Mouse (Mus musculus) cerebellum, postnatal 4 days (tissue): ENCODE data around the gene Flt3.
A peak's percentile ranks its signal among the peaks of the same experiment; 100 is the strongest.

ENCODE experiments used
- DNase-seq, 2 experiments: peaks; one replicate each; pipeline ENCODE4 v3.0.0; 2022; ENCODE audit warnings: low spot score in 2 of 2, mixed read lengths in 1 of 2

Gene Flt3

DNA sequence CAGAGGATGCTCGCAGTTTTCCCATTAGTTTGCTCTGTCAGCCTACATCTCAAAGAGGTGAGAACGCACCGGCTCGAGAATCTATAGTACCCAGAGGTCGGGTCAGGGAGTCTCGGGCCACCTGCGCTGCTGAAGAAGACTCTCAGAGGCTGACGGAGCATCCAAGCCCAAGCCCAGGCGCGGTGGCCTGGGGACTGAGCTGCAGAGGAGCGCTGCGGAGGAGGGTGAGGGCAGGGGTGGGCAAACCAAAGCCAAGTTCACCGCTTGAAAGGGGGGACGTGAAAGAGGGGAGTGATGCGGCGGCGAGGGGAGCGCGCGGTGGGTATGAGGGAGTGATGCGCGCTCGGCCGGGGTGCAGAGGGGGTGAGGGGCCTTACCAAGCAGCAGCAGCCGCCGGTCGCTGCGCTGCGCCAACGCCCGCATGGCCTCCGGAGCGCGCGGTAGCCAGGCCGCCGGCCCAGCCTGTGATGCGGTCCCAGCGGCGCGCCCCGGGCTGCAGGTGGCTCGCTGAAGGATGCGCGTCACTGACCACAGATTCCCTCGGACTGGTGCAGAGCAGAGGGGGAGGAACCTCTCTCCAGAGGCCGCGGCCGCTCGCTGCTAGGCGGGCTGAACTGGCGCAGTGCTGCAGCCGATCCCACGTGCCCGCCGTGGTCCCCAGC lies at the start of gene Flt3:
Gene Flt3 (minus strand): TSS at position 647 of the 662 bp plus-strand sequence.
- no peak for DNase-seq

DNA sequence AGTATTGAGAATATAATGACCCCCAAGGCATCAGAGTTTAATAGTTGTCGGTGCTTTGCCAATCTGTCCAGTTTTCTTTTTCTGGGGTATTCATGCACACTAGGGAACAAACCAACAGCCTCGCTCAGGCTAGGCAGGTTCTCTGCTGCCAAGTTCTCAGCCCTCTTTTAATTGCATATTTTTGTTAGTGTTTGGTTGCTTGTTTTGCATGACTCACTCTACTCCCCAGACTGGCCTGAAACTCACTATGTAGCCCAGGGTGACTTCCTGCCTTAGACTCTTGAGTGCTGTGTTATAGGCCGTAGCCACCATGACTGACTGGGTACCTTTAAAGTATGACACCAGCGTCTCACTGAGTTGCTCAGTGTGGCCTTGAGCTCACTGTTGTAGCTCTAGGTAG lies 48.6 kb upstream of the Flt3 start:
- DNase-seq = no peak

DNA sequence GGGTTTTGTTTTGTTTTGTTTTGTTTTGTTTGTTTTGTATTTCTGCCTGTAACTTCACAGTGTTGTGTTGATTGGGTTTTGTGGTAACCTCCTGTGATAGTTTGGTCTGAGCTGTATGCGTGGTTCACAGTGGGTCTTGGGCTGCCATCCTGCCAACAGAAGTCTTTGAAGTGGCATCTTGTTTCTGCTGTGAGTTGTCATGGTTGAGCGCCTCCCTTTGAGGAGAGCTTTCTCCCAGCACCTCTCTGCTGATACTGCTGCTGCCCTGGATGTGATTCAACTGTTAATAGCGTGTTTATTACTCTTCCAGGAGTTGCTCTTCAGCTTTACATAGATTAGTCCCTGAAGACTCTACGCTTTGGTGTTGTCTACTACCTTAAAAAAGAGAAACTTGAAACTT lies 48.2 kb upstream of the Flt3 start:
- no peak for DNase-seq

DNA sequence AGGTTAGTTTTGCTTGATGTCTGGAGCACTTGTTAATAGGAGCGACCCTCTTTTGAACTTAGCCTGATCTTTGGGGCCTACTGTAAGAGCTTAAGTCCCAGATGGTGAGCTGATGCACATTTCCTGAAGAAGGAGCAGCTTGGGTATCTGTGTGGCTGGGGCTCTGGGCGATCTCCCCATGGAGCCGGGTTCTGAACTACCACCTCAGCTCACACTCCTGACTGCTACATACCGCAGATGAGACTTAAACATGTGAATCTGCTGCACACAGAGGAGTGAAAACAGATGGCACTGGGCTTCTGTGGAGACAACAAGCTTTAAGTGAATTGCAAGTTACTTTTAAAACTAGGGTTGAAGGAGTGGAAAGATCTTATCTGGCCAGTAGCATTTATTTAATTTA lies 45.0 kb upstream of the Flt3 start:
- no peak for DNase-seq

DNA sequence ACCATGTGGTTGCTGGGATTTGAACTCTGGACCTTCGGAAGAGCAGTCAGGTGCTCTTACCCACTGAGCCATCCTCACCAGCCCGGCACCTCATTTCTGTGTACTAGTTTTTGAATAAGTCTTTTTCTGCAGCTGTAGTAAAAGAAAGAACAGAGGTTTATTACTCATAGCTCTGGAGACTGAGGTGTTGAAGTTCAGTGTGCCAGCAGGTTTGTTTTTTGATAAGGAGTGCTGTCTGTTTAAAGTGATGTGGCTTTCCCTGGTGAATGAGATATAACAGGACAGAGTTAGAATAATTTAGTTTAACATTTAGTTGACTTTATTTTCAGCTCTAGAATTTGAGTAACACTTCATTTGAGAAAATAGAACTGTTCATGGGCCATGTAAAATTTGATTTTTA lies 44.5 kb upstream of the Flt3 start:
- DNase-seq = no peak

DNA sequence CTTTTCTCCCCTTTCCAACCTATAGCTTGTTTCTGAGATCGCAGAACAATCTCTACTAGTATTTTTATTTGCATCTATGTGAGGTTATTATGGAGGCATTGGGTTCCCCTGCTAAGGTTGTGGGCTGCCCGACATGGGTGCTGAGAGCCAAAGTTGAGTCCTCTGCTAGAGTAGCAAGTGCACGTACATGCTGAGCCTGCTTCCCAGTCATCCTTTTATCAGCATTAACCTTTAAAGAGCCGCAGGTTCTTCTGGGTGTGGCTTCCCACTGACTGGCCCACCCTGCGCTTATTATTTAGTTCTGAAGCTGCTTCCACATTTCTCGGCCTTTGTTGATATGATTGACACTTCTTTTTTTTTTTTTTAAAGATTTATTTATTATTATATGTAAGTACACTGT lies 44.0 kb upstream of the Flt3 start:
- no peak for DNase-seq

DNA sequence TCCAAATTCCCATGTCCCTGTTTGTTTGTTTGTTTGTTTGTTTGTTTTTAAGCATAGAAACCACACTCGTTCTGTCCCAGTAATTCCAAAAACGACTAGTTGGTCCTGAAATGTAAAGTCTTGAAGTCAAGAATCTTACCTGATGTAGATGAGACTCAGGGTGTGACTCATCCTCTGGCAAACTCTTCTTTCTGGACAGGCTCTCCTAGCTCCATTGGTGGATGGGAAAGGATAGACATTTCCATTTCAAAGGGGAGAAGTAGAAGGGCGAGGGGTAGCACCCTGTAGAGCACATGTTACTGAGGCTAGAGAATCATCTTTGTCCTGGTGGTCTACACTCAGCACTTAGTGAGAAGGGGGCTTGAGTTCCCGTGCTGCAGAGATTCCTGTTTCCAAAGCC lies 42.5 kb upstream of the Flt3 start:
- no peak for DNase-seq

DNA sequence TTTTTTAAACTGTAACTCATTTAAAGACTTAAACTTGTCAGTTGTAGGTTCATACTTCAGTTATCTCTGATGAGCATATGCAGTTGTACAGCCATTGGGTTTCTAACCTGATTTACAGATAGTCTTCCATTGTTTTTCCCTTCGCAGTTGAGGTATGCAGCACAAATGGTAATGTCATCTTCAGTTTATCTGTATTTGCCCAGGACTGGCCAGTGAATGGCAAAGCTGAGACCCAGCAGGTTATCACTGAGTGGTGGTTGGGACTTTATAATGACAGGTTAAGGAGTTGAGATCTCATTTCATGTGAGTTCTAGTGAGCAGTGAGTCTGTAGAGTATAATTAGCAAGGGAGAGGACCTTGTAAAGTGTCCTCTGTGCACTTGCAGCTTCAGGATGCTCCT lies 41.7 kb upstream of the Flt3 start:
- DNase-seq = no peak

DNA sequence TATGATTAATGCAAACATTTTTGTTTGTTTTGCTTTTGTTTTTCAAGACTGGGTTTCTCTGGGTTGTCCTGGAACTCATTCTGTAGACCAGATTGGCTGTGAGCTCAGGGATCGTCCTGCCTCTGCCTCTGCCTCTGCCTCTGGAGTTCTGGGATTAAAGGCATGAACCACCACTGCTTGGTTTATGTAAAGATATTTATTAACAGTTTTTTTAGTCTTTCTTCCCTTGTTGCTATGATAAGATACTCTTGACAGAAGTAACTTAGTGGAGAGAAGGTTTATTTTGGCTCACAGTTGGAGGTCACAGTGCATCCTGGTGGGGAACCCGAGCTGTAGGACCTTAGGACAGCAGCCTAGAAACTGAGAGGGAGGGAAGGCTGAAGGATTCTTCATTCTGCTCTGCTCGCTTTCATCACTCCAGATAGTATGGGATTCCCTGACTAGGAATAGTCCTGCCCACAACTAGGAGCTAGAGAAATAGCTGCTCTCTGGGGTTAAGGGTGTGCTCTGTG lies 40.8 kb upstream of the Flt3 start:
- DNase-seq = no peak

DNA sequence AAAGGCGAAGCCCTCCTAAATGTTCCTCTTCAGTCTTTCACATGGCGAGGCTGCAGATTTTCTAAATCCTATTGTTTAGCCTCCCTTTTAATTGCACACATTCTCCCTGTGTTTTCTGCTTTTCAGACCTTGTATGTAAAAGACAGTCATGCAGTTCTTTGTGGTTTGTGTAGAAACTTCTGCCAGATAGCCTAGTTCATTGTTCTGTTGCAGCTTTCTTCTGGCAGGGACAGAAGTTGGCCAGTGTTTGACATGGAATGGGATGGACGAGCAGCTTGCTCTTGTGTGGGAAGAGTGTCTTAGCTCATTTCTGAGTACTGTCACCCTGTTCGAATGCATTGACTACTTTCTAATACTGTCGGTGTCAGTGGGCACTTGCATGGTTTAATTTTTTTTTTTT lies 36.2 kb upstream of the Flt3 start:
- no peak for DNase-seq

DNA sequence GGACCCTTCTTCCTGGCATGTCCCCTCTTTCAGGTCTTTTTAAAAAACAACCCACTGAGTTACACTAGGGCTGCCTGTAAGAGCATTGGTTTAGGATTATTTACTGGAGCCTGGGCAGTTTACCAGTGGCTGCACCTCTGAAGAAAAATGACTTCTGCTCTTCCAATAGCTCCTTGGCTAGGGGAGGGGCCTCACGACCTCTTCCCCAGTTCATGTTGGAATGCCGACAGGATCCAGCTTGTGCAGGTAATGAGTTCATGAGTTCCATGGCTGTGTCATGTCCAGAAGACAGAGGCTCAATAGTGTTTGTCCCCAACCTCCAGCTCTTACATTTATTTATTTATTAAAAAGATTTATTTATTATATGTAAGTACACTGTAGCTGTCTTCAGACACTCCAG lies 35.5 kb upstream of the Flt3 start:
- DNase-seq = no peak

DNA sequence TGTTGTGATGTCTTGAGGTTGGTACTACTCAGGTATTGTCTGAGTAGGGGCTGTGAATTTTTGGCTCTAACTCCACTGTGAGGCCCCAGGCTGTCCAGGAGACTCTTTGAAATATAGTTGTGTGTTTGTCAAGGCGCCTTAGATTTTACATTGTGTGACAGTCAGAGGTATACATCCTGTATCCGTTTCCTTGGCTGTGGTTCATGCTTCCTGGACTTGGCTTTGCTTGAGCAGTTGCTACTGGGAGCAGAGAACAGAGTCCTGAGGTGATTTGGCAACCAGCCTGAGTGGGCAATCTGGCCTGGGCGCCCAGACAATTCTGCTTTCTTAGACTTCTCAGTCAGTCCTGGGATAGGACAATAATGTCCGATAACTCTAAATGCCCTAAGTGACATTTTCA lies 34.9 kb upstream of the Flt3 start:
- DNase-seq = peak in 1 of 2 experiments; percentile 64

DNA sequence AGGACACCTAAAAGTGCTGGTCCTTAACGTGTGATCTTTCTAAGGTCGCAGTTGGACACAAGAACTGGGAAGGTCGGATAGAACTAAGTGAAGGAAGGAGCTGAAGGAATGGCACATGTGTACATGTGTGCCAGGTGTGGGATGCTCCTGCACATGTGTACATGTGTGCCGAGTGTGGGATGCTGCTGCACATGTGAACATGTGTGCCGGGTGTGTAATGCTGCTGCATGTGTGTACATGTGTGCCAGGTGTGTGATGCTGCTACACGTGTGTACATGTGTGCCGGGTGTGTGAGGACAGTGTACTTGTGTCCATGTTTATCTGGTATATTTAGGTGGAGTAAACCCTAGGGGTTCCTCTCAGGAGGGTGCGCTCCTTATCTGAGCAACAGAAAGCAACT lies 32.6 kb upstream of the Flt3 start:
- no peak for DNase-seq

DNA sequence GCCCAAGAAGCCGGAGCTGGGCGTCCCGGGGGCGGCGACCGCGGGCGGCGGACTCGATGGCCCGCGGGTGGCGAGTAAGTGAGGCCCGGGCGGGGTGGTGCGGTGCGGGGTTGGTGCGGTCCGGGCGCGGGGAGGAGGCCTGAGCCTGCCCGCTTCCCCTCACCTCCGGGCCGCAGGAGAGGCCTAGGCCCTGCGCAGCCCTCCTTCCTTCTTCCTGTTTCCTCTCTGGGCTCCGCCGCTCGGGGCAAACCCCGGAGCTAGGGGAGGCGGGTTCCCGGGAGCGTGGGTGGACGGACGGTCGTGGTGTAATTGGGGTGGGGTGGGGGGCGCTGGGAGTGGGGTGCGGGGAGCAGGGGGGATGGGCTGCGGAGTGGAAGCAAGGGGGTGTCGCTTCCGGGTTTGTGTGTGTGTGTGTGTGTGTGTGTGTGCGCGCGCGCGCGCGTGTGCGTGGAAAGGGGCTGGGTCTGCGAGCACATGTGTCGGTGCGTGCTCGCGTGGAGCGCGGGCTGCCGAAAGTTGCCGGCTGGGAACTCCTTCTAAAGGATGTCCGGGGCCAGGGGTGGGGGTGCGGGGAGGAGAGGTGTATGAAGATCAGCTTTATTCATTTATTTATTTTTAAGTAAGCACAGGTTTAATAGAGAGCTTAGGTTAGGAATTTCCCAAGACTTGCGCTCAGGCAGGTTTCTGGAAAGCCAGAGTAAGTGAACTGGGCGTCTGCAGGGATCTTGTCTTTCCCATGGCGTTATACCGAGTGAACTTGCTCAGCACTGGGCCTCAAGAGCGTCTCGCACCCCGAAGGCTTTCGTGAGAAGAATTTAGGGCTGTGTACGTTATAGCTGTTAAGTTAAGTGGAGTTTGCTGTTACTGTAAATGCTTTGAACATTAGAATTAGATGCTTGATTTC lies 30.9 kb upstream of the Flt3 start:
- DNase-seq = peak; percentile 50 to 65

DNA sequence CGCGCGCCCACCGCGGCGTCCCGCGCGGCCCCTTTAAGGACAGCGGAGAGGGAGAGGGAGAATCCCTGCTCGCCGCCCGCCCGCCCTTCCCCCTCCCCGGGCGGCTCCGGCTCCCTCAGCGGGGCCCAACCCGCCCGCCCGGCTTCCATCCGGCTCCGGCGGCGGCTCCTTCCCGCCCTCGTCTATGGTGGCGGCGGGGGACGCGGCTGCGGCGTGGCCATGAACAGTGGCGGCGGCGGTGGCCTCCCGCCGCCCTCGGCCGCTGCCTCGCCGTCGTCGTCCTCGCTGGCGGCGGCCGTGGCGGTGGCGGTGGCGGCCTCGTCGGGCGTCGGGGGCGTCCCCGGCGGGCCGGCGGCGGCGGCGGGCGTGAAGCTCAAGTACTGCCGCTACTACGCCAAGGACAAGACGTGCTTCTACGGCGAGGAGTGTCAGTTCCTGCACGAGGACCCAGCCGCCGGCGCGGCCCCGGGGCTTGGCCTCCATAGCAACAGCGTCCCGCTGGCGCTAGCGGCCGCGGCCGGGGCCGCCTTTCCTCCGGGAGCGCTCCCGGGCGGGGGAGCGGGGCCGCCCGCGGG lies 30.2 kb upstream of the Flt3 start:
- peak; percentile 30 to 45 for DNase-seq

DNA sequence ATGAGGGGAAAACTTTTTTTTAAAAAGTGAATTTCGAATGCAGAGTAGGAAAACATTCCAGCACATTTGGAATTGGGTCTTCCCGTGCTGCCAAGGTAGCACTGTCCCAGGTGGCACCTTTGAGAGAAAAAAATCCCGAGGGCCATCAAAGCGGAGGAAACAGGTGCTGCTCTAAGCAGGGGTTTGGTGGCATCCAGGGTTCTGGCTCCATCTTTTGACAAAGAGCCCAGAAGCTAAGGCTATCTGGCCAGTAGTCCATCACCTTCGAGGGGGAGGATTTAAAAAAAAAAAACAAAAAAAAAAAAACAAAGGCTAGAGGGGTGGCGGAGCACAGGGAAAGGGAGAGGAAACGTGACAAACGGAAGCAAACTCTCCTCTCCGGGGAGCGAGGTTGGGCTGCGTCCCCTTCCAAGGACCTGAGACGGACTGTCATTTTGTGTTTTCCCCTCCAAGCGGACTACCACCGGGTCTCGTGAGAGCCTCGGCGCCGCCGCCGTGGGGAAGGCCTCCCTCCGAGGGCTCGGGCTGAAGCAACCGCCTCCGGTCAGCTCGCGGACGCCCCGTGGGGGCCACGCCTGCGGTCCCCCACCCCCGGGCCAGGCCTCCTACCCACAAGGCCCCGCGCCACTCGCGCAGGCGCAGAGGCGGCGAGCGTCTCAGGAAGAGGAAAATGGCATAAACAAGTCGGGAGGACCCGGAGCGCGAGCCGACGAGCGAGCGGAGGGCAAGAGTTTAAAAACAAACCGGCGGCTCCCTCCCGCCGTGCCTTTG lies 29.4 kb upstream of the Flt3 start, which contains the start of gene Pan3:
Gene Pan3 (plus strand): TSS at position 627 of the 771 bp plus-strand sequence.
- DNase-seq = peak; percentile 82 to 93

DNA sequence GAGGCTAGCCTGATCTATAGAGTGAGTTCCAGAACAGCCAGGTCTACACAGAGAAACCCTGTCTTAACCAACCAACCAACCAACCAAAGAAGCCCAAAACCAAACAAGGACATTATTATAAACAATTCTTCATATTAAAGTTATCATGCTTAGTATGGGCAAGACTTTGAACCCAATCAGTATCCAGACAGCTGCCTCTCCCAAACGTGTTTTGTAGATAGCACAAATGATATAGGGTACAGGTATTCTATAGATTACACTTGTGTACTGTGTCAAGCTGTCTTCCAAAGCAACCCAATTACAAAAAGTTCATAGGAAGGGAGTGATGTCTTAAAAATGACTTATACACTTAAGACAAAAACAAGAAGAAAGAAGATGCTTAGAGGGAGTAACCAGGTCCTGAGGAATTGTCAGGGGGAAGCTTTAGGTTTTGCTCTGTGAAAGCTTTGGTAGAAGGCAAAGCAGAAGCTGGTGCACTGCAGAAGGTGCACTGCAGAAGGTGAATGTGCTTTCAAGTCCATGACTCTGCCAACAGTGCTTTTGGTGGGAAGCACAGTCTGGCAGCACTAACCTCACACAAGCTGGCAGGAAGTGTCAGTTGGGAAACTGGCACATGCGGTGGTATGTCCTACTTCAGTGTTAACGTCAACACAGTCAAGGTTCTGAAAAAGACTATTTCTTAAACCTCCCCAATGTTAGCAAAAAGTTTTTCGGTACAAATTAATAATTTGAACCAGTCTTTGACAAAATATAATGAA lies 25.9 kb upstream of the Flt3 start:
- DNase-seq = no peak

DNA sequence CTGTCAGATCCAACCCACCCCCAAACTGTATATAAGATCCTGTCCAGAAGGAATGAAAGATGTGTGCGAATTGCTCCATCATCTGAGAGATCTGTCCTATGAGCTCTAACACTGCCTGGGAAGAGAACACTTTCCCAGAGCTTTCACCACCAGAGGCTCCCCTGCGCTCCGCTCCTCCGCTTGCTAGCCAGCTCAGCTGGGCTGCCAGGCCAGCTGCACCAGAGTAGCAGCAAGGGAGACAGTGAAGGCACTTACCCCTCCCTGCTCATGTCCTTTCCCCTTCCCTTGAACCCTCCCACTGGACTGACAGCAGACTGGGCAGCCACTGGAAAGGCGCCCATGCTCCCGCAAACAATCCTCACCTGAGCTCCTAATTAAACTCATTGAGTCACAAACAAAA lies 23.3 kb upstream of the Flt3 start:
- DNase-seq = no peak

DNA sequence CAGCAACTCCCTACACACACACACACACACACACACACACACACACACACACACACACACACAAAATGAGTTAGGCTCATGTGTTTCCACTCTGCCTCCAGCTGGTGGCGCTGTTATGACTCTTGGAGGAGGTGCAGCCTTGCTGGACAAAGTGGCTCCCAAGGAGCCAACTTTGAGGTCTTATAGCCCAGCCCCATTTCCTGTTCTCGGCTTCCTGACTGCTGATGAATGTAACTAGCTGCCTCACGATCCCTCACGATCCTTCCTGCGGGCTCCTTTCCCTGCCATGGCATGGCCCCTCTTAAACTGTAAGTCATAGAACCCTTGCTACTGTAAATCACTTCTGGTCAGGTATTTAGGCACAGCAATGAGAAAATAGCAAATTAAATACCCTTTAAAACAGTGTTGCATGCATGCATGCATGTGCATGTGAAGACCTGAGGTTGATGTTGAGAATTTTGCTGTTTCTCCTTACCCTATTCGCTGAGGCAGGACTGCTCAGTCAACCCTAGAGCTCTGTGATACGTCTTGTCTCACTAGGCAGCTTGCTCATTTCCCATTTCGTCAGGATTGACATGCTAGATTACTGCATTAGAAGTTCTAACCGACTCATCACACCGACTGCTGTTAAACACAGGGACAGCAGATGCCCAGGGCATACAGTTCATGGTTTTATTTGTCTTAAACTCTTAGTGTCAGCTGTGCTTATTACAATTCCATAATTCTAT lies 18.3 kb upstream of the Flt3 start:
- DNase-seq = no peak

DNA sequence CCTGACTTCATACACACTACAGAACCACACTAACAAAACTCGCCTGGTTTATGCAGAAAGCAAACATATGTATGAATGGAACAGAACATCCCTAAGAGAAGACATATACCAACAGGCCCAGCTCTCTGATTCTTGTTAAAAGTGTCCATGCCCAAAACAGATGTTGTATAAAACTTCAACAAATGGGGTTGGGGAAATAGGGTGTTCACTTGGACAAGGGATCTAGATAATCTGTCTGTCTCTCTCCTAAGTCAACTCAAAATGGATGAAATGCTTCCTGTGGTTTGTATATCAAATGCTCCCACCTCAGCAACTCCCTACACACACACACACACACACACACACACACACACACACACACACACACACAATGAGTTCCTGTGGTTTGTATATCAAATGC lies 17.7 kb upstream of the Flt3 start:
- DNase-seq = no peak
